Mouse (Mus musculus) limb, embryonic 10.5 days (tissue): ENCODE measurements around the gene Srbd1. TPM values are rescaled to one million over a fixed set of nuclear protein-coding genes. Genes with fewer than 3 reads are reported as not detected.

Experiments
- DNase-seq: peaks from one replicate; pipeline ENCODE4 v3.0.0-alpha.2; 2017; ENCODE audit warnings: low spot score
- H3K27ac ChIP-seq: fragments of 300-500 bp; sonication (generic); 2 replicates; pipeline ENCODE4 v1.5.1; 2016; ENCODE audit warnings: mild to moderate bottlenecking
- H3K27me3 ChIP-seq: fragments of 300-500 bp; sonication (generic); 2 replicates; pipeline ENCODE4 v1.6.1; 2016; ENCODE audit warnings: low read depth, mild to moderate bottlenecking; ENCODE audit not compliant: poor library complexity, severe bottlenecking
- H3K36me3 ChIP-seq: fragments of 300-500 bp; sonication (generic); 2 replicates; pipeline ENCODE4 v1.6.1; 2016; ENCODE audit warnings: mild to moderate bottlenecking, moderate library complexity
- H3K4me1 ChIP-seq: fragments of 300-500 bp; sonication (generic); 2 replicates; pipeline ENCODE4 v1.6.1; 2016
- H3K4me3 ChIP-seq: fragments of 300-500 bp; sonication (generic); 2 replicates; pipeline ENCODE4 v1.5.1; 2016; ENCODE audit warnings: mild to moderate bottlenecking, moderate library complexity
- H3K9me3 ChIP-seq: fragments of 300-500 bp; sonication (generic); replicated peaks from 2 replicates; pipeline ENCODE4 v1.6.1; 2016; ENCODE audit warnings: mild to moderate bottlenecking
- WGBS: fragments of 180-500 bp; shearing (Covaris S2); methylation state at CpG from one replicate; pipeline ENCODE4 v1.1.7; 2016; 5-methylcytosine and 5-hydroxymethylcytosine counted together
- polyA plus RNA-seq: library from polyadenylated mRNA; unstranded; fragments of >200 nt; fragmentation: Nextera tagmentation; extraction: Ambion mirVana; gene quantifications from 2 replicates; pipeline ENCODE4 v1.2.1, GENCODE M21; 2016

The Srbd1 gene
- polyA plus RNA-seq, 1 experiment from 2014 or later = 24.5 TPM

DNA sequence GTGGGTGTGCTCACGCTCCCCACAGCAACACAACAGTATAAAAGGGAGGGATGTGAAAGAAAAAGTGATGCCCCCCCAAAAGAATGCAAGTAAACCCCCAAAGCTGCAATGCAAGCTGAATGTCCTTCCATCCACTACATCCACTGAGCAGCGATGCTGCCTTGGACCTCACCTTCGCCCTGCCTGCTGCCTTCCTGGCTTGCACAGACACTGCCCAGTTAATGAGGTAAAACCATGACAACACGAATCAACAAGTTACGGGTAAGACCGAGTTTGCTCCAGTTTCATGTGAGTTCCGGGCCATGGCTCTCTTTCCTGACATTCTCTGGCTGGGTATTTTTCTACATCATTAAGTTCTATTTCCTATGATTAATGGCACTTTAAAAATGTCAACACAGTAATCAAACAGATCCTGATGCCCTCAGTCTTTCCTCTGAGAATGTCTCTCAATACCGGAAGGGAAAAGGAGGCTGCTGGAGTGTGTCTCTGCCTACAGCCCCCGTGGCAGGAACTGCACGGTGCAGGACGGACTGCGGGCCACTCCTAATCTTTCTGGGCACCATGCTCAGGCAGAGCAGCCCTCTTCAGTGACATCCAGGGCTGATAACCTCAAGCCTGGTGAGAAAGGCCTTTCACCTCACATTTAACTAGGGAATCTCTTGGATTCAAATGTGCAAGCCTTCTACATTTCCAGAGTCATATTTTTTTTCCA is 155.8 kb downstream of the Srbd1 start:
- Histone ChIP-seq H3K4me1 (peaks cover 30% of the 10 kb centered on the region), H3K27me3 (peaks cover 5% of the 10 kb centered on the region; the same call in 1 of the 2 replicates), H3K4me3 (no peak overlapping the region), H3K9me3 (no peaks in the 10 kb centered on the region), H3K27ac (no peak overlapping the region), H3K36me3 (peaks cover 18% of the 10 kb centered on the region)
- 55% methylated on average over 12 of the region's 12 CpGs for WGBS
- no peak for DNase-seq

DNA sequence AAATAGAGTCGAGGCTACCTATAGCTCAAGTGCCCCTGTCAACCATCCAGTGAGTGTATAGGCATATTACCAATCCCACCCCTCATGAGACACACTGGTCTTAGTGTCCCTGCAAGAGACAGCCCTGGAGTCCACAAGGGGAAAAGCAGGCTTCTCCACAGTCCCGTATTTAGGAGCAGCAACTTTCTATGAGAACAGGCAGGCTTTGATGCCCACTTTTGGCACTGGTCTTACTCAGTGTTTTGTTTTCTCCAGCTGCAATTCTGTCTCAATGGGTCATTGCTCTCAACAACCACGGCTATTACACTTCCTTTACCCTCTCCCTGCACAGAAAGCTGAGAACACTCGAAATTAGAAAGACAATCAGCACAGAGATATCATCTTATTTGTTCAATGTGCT is 157.4 kb downstream of the Srbd1 start:
- no peak for DNase-seq
- H3K27ac ChIP-seq = no peak overlapping the region
- peaks cover 29% of the 10 kb centered on the region for H3K36me3 ChIP-seq
- no peak overlapping the region for H3K4me3 ChIP-seq
- 82% methylated on average over 4 of the region's 4 CpGs for WGBS
- no peaks in the 10 kb centered on the region for H3K9me3 ChIP-seq
- peaks cover 30% of the 10 kb centered on the region for H3K4me1 ChIP-seq
- H3K27me3 ChIP-seq = peaks cover 5% of the 10 kb centered on the region; the same call in 1 of the 2 replicates

DNA sequence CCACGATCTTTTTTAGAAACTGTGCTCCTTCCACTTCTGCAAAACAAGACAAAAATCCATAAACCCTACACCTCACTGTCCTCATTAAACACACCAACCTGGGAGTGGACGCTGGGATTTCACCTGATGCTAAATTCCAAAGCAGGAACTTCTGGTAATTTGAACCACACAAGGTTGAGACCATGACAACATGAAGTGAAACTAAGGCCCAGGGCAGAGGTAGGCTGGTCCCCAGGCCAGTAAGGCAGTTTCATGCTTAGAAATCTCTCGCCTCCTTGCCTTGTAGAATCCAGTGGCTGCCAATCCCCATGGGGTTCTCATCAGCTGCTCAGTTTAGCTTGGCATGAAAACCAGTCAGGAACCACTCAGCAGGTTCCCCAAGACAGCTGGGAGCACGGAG is 158.4 kb downstream of the Srbd1 start:
- H3K4me3 ChIP-seq = no peak overlapping the region
- no peak for DNase-seq

DNA sequence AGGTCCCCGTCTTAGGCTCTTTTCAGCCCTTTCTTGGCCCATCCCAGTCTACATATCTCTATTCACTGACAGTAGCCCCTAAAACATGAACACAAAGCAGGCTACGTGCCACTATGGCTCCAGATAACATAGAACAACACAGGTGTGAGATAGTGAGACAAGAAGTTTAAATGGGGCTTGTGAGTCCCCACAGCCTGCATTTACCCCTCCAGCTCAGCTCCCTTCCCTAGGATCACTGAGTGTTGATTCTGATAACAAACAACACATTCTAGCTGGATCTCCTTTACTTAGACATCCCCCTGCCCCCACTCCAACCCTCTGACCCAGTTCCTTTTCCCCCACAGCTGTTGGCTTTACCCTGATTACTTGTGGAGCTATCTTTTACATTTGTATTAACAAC is 158.8 kb downstream of the Srbd1 start:
- peaks cover 29% of the 10 kb centered on the region for H3K36me3 ChIP-seq
- H3K4me1 ChIP-seq = peaks cover 28% of the 10 kb centered on the region
- WGBS = 96% methylated on average over 2 of the region's 2 CpGs
- H3K4me3 ChIP-seq = no peak overlapping the region
- DNase-seq = no peak
- H3K27me3 ChIP-seq = peaks cover 5% of the 10 kb centered on the region; the same call in 1 of the 2 replicates
- H3K9me3 ChIP-seq = no peaks in the 10 kb centered on the region
- no peak overlapping the region for H3K27ac ChIP-seq

More for the DNA sequence above, 158.4 kb downstream of the Srbd1 start:
- 91% methylated on average over 4 of the region's 4 CpGs for WGBS
- peaks cover 30% of the 10 kb centered on the region for H3K4me1 ChIP-seq
- H3K36me3 ChIP-seq = peaks cover 29% of the 10 kb centered on the region
- H3K27me3 ChIP-seq = peaks cover 5% of the 10 kb centered on the region; the same call in 1 of the 2 replicates
- H3K9me3 ChIP-seq = no peaks in the 10 kb centered on the region
- H3K27ac ChIP-seq = no peak overlapping the region

DNA sequence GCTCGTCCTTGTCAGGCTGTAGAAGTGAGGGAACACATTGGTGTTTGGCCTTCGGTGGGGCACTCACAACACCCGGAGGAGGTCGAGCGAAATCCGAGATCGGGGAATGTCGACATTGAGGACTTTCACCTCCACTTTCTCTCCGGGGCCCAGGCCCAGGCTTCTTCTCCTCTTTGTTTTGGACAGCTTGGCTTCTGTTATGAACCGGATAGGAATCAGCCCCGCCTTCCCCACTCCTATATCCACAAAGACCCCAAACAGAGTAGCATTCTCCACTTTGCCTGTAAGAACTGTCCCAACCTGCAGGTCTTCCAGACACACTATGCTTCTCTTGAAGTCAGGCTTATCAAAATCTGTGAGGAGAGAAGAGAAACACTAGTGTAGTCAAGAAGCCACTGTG is 159.8 kb downstream of the Srbd1 start:
- no peak for DNase-seq
- no peak overlapping the region for H3K27ac ChIP-seq
- H3K4me1 ChIP-seq = peaks cover 20% of the 10 kb centered on the region
- H3K27me3 ChIP-seq = peaks cover 5% of the 10 kb centered on the region; the same call in 1 of the 2 replicates
- H3K4me3 ChIP-seq = no peak overlapping the region
- peaks cover 29% of the 10 kb centered on the region for H3K36me3 ChIP-seq
- H3K9me3 ChIP-seq = no peaks in the 10 kb centered on the region
- WGBS = 91% methylated on average over 11 of the region's 11 CpGs

DNA sequence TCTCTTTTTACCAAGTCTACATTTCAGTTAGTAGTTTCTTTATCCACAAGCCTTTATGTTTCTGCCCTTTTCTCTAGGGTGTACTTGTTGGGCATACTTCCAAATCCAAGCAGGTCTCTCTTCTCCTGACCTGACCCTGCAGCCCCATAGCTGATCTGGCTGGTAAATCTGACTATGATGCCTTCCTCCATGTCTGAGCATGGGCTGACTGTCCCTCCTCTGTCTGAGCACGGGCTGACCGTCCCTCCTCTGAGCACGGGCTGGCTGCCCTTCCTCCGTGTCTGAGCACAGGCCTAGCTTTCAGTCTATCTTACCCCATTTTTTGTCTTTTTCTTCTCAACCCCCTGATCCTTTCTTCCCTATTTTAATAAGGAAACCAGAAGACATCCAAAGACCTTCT is 162.7 kb downstream of the Srbd1 start:
- H3K9me3 ChIP-seq = no peaks in the 10 kb centered on the region
- H3K27ac ChIP-seq = no peak overlapping the region
- no peak for DNase-seq
- H3K4me1 ChIP-seq = peaks cover 4% of the 10 kb centered on the region; the same call in 1 of the 2 replicates
- WGBS = 94% methylated on average over 4 of the region's 4 CpGs
- H3K36me3 ChIP-seq = peaks cover 20% of the 10 kb centered on the region
- no peak overlapping the region for H3K4me3 ChIP-seq
- no peaks in the 10 kb centered on the region for H3K27me3 ChIP-seq

DNA sequence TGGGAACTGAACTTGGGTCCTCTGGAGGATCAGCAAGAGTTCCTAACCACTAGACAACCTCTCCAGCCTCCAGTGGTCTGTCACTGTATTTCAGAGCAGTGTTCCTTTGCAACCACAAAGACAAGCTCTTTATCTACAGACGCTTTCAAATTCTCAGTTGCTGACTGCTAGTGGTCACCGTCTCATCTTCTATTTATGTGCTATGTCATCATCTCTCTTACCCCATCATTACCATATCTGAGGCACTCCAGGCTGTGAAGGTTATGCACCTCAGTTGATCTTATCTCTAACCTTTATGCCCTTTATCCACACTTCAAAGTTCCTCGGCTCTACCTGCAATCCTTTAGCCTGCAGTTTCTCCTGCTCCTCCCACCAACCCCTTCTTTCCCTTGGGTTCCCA is 163.1 kb downstream of the Srbd1 start:
- DNase-seq = no peak
- 94% methylated on average over 3 of the region's 3 CpGs for WGBS
- peaks cover 3% of the 10 kb centered on the region; the same call in 1 of the 2 replicates for H3K4me1 ChIP-seq

DNA sequence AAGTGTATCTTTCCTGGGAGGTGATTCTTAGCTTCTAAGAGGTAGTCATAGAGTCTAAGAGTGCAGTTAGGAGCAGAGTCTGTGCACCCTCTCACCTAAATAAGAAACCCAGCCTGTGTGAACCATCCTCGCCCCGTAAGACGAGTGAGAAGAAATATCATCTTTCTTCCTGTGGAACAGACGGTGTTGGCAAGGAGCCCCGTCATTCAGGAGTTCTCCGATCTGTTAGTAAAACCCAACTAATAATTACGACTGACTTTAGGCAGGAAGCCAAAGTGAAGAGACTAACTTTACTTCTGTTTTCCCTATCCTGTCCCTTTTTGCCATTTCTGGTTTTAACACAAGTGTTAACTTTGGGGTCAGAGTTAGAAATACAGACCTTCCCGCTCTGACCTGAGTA is 166.1 kb downstream of the Srbd1 start:
- no peaks in the 10 kb centered on the region for H3K4me1 ChIP-seq
- no peak for DNase-seq
- H3K9me3 ChIP-seq = no peaks in the 10 kb centered on the region
- H3K36me3 ChIP-seq = peaks cover 8% of the 10 kb centered on the region
- 90% methylated on average over 8 of the region's 8 CpGs for WGBS
- H3K27me3 ChIP-seq = no peaks in the 10 kb centered on the region
- H3K27ac ChIP-seq = no peak overlapping the region
- no peak overlapping the region for H3K4me3 ChIP-seq

More for the DNA sequence above, 163.1 kb downstream of the Srbd1 start:
- H3K9me3 ChIP-seq = no peaks in the 10 kb centered on the region
- H3K4me3 ChIP-seq = no peak overlapping the region
- no peaks in the 10 kb centered on the region for H3K27me3 ChIP-seq
- H3K36me3 ChIP-seq = peaks cover 20% of the 10 kb centered on the region
- no peak overlapping the region for H3K27ac ChIP-seq

DNA sequence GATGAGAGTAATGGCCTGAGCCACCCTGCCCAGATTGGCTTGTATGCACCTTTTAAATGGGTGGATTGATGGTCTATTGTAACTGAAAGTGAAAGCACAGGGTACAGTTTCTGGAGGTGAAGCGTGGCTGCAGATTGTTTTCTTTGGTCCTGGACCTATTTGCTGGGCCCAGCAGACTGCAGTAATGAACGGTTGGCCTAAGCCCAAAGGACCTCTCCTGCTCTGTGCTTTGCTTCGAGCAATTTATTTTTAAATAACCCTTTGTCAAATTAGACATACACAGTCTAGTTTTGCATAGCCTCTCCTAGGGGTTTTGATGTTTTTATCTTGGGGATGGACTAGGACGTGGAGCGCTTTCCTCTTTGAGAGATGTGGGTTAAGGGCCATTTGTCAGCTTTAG is 169.9 kb downstream of the Srbd1 start:
- WGBS = 84% methylated on average over 5 of the region's 5 CpGs
- Histone ChIP-seq H3K36me3 (no peaks in the 10 kb centered on the region), H3K4me3 (no peak overlapping the region), H3K4me1 (peaks cover 14% of the 10 kb centered on the region), H3K9me3 (no peaks in the 10 kb centered on the region), H3K27me3 (0 out of 2 replicates have a peak, but pooled peaks cover 5% of the 10 kb centered on the region), H3K27ac (no peak overlapping the region)
- DNase-seq = no peak

DNA sequence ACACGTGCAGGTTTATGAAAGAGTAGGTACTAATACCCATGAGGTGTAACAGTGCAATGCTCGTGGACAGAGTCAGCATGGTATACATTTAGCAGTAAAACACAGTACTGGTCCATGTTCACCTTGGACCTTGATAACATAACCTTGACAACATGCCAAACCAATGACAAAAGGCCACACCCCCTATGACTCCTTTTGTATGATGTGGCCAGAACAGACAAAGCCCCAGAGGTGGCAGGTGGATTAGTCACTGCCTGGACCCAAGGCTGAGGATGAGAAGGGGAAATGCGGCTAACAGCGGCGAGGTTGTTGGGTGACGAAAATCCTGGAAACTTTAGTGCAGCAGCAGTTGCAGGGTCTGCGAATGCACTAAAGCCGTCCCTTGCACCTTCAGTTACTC is 170.4 kb downstream of the Srbd1 start:
- Histone ChIP-seq H3K27ac (no peak overlapping the region), H3K9me3 (no peaks in the 10 kb centered on the region), H3K4me3 (no peak overlapping the region), H3K27me3 (0 out of 2 replicates have a peak, but pooled peaks cover 5% of the 10 kb centered on the region), H3K4me1 (peaks cover 18% of the 10 kb centered on the region), H3K36me3 (no peaks in the 10 kb centered on the region)
- DNase-seq = peak; percentile 25
- 91% methylated on average over 8 of the region's 8 CpGs for WGBS

DNA sequence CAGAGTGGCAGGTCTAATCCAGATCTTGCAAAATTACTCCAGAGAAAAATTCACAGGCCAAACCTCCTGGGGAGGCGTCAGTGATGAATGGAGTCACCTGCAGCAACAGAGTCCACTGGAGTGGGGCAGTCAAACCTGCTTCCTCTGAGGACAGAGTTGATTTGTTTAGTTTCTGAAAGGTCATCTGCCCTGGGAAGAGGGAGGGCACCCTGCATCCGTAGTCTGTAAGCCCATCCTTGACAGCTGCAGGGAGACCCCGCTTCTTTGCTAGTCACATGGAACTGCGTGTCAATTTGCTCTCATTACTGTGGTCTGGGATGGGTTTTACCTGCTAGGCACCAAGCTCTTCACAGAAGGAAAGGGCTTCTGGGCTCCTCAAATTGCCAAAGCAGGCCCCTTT is 173.9 kb downstream of the Srbd1 start:
- Histone ChIP-seq H3K9me3 (no peaks in the 10 kb centered on the region), H3K27me3 (0 out of 2 replicates have a peak, but pooled peaks cover 5% of the 10 kb centered on the region), H3K36me3 (no peaks in the 10 kb centered on the region), H3K27ac (no peak overlapping the region), H3K4me1 (peaks cover 18% of the 10 kb centered on the region), H3K4me3 (no peak overlapping the region)
- 41% methylated on average over 4 of the region's 4 CpGs for WGBS
- DNase-seq = no peak

DNA sequence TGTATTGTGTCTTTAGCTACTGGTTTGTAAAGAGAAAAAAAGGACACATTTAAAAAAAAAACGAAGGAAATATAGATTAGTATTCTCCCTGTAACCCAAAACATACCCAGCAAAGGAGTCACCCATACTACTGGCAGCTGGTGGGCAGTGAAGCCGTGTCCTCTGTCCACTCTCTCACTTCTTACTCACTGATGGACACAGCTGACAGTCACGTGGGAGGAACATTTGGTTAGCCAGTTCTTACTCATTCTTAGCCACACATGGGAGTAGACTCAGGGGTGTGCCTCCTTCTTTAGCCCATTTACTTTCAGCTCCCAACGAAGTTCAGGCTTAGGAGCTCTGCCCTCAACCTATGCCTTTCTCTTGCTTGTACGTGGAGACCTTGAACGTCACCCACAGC is 183.3 kb downstream of the Srbd1 start:
- Histone ChIP-seq H3K36me3 (no peaks in the 10 kb centered on the region), H3K9me3 (no peaks in the 10 kb centered on the region), H3K27me3 (peaks cover 15% of the 10 kb centered on the region; the same call in 1 of the 2 replicates), H3K4me3 (no peak overlapping the region), H3K4me1 (peaks cover 10% of the 10 kb centered on the region), H3K27ac (no peak overlapping the region)
- 74% methylated on average over 6 of the region's 6 CpGs for WGBS
- DNase-seq = peak; percentile 18

DNA sequence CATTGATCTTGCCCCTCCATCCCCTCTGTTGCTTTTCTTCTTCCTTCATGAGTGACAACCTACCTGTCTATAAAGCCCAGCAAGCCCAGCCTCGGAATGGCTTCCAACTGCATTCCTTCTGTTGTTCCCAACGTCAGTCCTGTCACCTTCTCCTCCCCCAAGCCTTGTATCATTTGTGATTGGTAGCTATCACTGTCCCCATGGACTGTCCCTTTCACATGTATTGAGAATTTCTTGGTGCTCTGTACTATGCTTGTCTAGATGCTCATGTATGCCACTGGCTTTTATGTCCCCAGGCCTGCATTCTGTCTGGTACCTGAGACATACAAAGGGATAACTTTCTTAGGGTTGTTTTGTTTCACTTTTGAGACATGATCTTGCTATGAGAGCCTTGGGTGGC is 193.2 kb downstream of the Srbd1 start:
- no peaks in the 10 kb centered on the region for H3K9me3 ChIP-seq
- H3K4me1 ChIP-seq = peaks cover 21% of the 10 kb centered on the region
- peaks cover 81% of the 10 kb centered on the region for H3K27me3 ChIP-seq
- no peak overlapping the region for H3K27ac ChIP-seq
- 79% methylated on average over 2 of the region's 2 CpGs for WGBS
- H3K4me3 ChIP-seq = no peak overlapping the region
- peak; percentile 25 for DNase-seq
- no peaks in the 10 kb centered on the region for H3K36me3 ChIP-seq
